Mouse (Mus musculus) MN1 (cell line): ENCODE results near the gene Psmb5.

Experiments
- DNase-seq: peaks from one replicate; pipeline ENCODE4 v3.0.0-alpha.2; 2016; ENCODE audit warnings: low spot score

The Psmb5 gene

DNA sequence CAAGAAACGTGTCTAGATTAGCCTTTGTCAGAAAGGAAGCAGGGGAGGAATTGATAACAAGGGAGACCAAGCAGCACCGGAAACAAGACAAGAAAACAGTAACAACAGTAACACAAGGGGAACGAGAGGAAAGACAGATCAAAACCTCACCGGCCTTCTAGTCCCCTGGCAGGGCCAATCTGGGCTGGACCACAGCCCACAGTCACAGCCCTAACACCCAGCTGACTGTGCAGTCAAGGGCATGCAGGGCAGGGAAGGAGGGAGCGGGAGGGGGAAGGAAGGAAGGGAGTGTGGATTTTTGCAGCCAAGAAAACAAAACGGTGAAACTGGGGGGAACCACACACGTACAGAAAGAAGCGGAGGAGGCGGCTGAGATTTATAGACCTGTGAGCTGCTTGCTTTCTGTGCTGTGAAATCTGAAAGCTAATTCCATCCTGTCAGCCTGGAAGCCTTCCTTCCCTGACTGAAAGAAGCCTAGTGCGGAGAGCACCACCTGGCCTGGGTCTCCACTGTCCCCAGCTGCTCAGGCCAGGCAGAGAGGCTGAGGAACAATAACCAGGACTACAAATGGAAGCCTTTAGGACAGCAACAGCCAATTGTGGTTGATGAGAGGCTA, 25.4 kb downstream of the Psmb5 start:
- DNase-seq, result no peak

DNA sequence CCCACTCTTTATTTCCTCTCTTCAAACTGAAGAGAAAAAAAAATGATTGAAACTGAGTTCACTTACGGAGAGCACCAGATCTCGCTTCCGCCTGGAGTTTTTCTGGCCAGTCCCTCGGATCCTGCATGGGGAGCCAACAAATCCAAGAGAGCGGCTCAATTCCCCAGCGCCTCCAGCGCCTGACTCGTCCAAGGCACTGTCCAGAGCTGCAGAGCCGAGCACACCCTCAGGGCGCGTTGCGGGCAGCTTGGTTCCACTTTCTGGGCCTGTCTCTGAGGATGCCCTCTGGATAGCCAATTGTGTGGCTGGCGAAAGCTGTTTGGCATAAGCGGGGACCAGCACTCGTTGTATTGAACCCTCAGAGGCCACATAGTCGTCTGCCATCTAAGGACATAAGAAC, 26.8 kb downstream of the Psmb5 start:
- no peak for DNase-seq

GRCm38 (mm10) chr14:54583681-54584338, 34.0 kb downstream of the Psmb5 start:
- DNase-seq, result peak; percentile 66

DNA sequence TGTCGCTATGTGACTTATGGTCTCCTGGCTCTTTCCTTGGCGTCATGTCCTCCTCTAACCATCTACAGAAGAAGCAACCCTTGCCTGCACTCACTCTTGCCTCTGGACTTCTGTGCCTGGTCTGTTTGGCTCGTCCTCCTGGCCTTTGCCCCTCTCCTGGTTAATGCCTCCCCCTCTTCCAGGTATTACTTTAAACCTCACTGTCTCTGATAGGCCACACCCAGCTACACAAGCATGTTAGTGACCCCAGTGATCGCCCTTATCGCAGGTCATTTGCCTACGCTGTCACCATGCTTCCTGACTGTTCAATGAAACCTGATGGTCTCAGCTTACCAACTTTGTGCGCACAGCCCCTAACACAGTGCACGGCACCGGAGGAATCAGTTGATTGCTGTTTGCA, 35.3 kb downstream of the Psmb5 start:
- DNase-seq, result no peak

DNA sequence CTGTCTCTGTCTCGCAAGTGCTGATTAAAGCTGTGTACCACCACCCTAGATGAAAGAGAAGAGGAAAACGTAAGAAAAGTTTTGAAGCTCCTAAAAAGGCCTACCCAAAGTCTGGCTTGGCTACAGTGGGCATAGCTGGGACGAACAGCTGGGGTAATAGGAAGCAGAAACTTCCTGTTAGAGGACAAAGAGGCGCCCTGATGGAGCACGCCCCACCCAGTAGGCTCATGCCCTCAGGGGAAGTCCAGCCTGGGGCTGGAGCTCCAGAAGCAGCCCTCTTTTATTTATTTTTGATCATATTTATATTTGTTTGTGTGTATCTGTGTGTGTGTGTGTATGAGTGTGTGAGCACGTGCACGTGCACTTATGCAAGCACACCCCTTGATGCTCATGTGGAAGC, 38.2 kb downstream of the Psmb5 start:
- DNase-seq, result no peak

DNA sequence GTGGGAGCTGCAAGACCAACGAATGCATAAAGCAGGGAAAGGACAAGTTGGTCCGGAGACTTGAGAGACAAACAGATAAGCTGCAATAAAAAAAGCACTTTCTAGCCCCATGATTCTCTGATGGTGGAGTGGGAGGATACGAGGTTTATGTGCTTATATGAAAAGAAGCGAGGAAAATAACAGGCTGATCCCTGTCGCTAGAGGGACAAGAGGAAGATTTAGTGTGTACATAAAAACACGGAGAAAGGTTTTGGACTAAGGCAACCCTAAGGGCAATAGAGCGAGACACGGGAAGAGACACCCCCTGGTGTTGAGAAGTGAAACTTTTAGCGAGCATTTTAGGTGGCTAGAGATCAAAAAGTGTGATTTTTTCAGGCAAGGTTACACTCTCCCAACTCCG, 39.8 kb downstream of the Psmb5 start:
- peak; percentile 50 for DNase-seq

DNA sequence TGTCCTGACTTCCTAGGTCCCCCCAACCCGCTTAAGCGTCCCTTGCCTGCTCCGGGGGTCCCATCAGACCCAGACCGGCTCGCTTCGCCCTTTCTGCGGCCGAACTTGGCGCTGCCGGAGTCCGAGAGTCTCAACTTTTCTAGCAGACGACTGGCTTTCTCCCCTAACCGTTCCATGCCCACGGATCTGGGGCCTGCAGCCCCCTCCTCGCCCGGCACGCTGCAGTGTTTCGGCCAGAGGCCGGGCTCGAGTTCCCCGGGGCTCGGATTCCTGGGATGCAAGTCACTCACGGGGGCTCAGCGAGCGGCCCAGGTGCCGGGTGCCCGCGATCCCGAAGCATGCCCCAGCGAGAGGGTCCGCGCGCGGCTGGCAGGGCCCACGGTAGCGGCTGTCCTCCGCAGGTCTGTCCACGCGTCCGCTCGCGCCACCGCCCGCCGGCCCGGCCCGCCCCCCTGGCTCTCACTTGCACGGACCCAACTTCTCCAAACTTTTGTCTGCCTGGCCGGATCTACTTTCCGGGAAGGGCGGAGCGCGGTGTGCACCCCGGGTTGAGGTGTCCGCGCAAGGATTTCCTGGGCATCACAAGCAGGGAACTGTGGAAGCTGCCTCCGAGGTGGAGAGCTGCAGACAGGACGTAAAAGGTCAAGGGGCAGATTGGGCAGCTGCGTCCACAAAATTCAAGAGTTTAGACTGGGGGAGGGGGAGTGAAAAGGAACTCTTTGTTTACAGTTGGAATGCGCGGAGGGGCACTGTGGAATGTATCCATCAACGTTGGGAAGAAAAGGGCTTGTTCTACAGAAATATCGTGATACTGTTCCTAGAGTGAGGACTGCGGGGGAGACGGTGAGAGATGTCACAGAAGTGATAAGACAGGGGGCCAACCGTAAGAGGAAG, 40.5 kb downstream of the Psmb5 start, which contains the start of gene Ajuba:
TSS of gene Ajuba (minus strand) at position 470 of the 894 bp plus-strand sequence.
- peak; percentile 56 for DNase-seq

DNA sequence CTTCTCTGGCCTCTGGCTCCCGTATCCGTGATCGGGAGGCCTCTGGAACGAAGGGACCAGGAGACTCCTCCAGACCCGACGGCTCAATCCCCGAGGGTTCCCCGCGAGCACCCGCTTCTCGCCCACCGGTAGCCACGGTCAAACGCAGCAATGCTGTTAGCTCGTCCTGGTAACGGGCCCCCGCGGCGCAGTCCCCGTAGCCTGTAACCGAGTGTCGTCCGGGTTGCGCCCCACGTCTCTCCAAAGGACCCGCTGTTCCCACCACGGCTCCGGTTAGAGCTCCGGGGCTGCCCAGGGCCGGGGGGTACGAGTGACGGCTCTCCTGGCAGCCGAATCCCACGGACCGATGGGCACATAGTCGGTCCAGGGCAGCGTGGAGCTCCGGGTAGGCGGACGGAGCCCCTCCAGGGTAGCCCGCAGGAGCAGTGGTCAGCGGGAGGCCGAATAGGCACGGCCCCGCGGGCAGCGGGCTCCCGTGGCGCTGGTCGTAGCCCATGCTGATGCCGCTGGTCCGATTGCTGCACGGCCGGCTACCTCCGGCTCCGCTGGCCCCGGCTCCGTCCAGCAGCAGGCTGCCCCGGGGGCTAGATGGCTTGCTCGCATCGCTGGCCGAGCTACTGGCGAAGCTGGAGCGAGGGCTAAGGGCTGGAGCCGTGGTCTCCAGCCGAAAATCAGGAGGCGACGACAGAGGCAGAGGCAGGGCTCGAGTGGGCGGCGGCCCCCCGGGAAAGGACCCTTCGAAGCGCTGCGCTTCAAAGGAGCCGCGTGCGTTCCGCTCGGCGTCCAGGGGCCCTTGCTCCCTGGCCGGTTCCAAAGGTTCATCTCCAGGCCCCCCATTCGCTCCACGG, 41.4 kb downstream of the Psmb5 start:
- DNase-seq, result no peak

GRCm38 (mm10) chr14:54575631-54576030, 42.2 kb downstream of the Psmb5 start:
- no peak for DNase-seq

DNA sequence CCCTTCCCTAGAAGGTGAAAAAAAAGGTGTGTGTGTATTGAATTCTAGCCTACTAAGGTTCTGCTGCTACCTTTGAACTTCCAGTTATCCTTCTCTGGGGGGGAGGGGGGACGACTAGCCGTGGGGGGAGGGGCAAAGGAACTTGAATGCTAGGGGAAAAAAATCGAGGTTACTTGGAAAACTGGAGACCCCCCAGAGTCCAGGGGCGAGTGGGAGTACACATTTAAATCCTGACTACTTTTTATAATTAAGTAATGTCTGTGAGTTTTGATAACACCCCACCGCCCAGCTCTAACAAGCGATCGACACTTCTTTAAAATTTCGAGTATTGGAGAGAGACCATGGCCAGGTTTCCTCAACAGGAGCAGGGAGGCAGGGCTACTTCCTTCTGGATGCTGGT, 42.8 kb downstream of the Psmb5 start:
- DNase-seq, result no peak

- no peak for DNase-seq
Observed at GRCm38 (mm10) chr14:54574253-54574652, 43.6 kb downstream of the Psmb5 start.

- peak; percentile 40 for DNase-seq
Observed at GRCm38 (mm10) chr14:54572790-54573736, 44.8 kb downstream of the Psmb5 start.

GRCm38 (mm10) chr14:54572122-54572521, 45.7 kb downstream of the Psmb5 start:
- no peak for DNase-seq

DNA sequence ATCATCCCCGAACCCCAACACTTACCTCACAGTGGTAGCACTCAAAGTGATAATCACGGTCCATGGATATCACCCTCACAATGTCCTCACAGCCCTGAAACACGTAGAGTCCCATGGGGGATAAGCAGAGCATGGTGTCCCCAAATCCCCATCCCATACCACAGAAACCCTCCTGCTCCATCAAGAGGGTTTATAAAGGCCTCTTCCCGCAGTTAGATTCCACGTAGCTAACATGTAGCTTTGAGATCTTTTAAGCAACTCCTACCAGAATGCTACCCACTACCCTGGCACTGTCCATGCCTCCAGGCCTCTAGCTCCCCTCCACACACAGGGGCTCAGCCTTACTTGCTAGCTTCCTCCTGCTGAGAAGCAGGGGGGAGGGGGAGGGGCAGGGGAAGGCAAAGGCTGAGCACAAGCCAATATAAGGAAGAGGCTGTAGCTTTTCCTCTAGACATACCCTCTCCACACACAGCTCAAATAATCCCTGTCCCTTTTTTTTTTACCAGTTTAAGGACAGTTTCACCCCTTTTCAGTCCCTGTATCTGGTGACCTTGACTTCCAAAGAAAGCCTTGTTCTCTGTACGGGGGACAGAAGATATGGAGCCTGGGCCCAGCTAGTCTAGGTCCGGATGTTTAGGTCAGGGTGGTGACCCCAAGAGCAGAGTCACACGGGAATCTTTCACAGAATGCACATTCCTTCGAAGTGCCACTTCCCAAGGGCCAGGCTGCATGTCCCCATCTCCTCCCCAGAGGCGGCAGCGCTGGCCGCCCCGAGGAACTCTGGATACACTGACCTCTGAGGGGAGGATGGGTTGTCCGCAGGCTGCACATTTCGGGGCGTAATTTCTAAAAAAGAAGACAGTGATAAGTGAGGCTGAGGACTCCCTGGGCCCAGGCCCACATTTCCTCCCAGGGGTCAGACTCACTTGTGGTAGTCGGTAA, 48.1 kb downstream of the Psmb5 start:
- DNase-seq, result no peak

DNA sequence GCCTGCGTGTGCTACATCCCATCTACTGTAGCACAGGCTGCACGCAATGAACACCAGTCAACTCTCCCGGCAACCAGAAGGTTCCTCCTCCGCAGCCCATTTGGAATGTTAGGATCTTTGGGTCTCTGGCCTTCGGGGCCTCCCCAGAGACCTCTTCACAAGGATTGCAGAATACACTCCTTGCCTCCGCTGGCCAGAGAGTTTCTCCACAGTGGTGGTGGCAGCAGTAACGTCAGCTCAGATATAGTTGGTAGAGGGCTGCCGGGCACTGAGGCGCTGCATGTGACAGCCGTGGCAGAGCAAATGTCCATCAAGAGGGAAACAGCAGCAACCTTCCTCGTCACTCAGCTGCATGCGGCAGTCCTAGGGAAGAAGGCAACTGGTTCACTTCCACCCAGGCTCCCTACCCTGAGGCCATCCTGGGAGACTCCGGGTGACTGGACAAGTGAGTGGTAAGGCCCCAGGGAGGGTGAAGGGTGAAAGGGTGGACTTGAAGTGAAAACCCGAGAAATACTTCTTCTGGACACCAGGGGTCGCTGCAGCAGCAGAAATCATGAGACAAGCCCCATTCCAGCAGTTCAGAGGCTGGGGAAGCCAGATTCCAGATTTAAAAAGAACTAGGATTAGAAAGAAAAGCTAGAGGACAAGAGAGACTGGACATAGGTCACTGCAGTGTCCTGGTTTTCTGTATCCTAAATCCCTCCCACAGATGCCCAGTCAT, 49.0 kb downstream of the Psmb5 start:
- DNase-seq, result peak; percentile 77
